Mouse (Mus musculus) embryonic facial prominence, embryonic 10.5 days (tissue): ENCODE measurements at regions not wholly inside any gene's neighbourhood (a gene's known extent, or its start where the extent isn't known, plus 50 kb on each side); places are given as distances from the start of the nearest gene placed in this dataset.
A peak's percentile ranks its signal among the peaks of the same experiment; 100 is the strongest.

Experiments used
- DNase-seq: peaks from one replicate; pipeline ENCODE4 v3.0.0-alpha.2; 2017; ENCODE audit warnings: low spot score
- H3K27ac ChIP-seq: fragments of 300-500 bp; sonication (generic); replicated peaks from 2 replicates; pipeline ENCODE4 v1.5.1; 2016; ENCODE audit warnings: mild to moderate bottlenecking
- H3K27me3 ChIP-seq: fragments of 300-500 bp; sonication (generic); replicated peaks from 2 replicates; pipeline ENCODE4 v1.6.1; 2016; ENCODE audit warnings: low read depth, mild to moderate bottlenecking; ENCODE audit not compliant: poor library complexity, severe bottlenecking
- H3K36me3 ChIP-seq: fragments of 300-500 bp; sonication (generic); replicated peaks from 2 replicates; pipeline ENCODE4 v1.6.1; 2016; ENCODE audit warnings: mild to moderate bottlenecking, moderate library complexity
- H3K4me1 ChIP-seq: fragments of 300-500 bp; sonication (generic); 2 replicates; pipeline ENCODE4 v1.6.1; 2016
- H3K4me3 ChIP-seq: fragments of 300-500 bp; sonication (generic); 2 replicates; pipeline ENCODE4 v1.5.1; 2016; ENCODE audit warnings: mild to moderate bottlenecking, moderate library complexity
- H3K9me3 ChIP-seq: fragments of 300-500 bp; sonication (generic); 2 replicates; pipeline ENCODE4 v1.6.1; 2016; ENCODE audit warnings: mild to moderate bottlenecking
- WGBS: fragments of 180-500 bp; shearing (Covaris S2); methylation state at CpG from one replicate; pipeline ENCODE4 v1.1.7; 2016; 5-methylcytosine and 5-hydroxymethylcytosine counted together

DNA sequence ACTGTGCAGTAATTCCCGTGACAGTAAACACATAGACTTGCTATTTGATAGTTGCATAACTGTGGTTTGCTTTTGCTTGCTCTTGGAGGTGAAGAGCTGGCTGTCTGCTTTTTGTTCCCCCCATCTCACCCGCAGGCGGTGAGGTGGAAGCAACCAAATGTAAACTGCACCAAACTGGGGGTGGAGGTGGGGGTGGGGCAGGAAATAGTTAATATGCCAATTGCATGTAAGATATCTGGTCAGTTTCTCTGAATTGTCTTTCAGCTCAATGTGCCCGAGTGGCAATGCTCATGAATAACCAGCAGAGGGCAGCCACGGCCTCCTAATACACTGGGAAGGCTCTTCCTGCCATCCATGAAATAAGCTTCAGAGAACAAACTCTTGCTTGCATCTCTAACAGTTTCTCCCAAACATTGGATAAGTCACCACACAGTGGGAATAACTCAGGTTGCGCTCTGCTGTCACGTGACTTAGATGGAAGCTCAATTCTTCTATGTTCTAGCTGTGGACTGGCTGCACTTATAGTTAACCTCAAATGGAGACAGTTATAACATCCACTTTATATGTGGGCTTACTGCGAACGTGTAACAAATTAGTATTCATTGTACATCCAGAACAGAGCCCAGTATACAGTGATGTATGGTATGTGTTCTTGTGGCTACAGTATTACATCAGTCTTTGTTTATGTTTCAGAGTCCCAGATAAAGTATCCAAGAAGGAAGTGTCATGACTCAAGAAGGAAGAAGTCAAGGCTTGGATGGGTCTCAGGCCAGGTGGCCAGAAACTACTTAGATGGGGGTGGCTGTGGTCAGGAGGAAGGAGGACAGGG lies 62.0 kb upstream of the Egflam start:
- Histone ChIP-seq H3K9me3 (no peaks in the 10 kb centered on the region), H3K27ac (no peak overlapping the region), H3K4me3 (no peak overlapping the region), H3K36me3 (no peaks in the 10 kb centered on the region), H3K27me3 (peaks cover 13% of the 10 kb centered on the region), H3K4me1 (peaks cover 3% of the 10 kb centered on the region; the same call in 1 of the 2 replicates)
- DNase-seq, result peak; percentile 75
- WGBS, result 34% methylated on average over 9 of the region's 9 CpGs

DNA sequence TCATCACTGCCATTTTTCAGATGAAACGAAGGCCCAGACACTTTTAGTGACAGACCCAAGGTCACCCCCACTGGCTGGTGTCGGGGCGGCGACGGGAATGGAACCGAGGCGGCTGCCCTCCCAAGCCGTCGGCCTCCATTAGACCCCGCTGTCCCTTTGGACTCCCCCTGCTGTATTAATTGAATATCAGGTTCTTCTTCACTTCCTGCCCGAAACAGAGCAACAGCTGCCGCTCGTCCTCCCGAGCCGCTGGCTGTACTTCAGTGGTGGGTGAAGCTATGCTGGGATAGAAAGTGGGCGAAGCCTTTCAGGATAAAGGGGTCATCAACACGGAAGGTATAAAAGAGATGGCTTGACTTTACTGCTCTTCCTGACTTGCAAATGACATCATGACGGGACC lies 64.4 kb upstream of the Egflam start:
- H3K36me3 ChIP-seq, result no peaks in the 10 kb centered on the region
- H3K4me3 ChIP-seq, result no peak overlapping the region
- WGBS, result 85% methylated on average over 18 of the region's 18 CpGs
- DNase-seq, result no peak
- H3K9me3 ChIP-seq, result no peaks in the 10 kb centered on the region
- no peak overlapping the region for H3K27ac ChIP-seq
- H3K27me3 ChIP-seq, result peaks cover 13% of the 10 kb centered on the region
- H3K4me1 ChIP-seq, result peaks cover 3% of the 10 kb centered on the region; the same call in 1 of the 2 replicates

DNA sequence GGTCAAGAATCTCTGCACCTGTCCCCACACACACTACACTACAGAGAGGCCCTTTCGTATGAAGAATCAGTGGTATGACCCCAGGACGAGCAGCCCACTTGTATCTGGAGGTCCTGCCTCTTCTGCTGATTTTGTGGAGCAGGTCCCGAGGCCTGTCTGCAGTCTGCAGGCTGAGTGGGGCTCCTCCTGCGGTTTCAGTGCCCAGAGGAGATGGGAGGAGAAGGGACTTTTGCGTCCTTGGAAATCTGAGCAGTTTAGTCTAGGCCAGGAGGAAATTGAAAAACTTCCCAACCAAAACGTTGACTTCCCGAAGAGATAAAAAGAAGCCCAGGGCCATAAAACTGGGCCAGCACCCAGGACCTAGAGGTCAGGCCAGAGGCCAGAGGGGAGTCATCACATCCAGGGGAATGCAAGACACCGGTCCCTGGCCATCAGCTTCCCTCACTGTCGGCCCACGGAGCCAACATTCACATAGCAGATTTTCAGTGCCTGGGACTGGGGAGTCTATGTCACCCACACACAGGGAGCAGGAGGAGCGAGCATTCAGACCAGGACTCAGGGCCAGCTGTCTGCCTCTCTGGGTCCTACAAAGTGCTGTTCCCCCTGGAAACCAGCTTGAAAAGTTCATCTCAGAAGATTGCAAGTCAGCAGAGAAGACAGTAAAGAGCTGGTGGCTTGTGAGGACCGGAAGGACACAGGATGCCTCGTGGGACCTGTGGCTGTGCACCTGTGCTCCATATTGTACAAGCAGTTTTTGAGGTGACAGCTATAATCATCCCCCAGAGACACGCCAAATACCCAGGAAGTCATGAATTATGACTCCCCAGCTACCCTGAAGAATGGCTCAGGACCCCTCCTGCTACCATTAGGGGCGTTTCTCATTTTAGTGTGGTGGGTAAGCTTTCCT lies 65.5 kb upstream of the Egflam start:
- H3K27me3 ChIP-seq, result peaks cover 13% of the 10 kb centered on the region
- no peaks in the 10 kb centered on the region for H3K9me3 ChIP-seq
- H3K36me3 ChIP-seq, result no peaks in the 10 kb centered on the region
- H3K4me1 ChIP-seq, result peaks cover 3% of the 10 kb centered on the region; the same call in 1 of the 2 replicates
- no peak for DNase-seq
- no peak overlapping the region for H3K27ac ChIP-seq
- no peak overlapping the region for H3K4me3 ChIP-seq
- 78% methylated on average over 15 of the region's 15 CpGs for WGBS

DNA sequence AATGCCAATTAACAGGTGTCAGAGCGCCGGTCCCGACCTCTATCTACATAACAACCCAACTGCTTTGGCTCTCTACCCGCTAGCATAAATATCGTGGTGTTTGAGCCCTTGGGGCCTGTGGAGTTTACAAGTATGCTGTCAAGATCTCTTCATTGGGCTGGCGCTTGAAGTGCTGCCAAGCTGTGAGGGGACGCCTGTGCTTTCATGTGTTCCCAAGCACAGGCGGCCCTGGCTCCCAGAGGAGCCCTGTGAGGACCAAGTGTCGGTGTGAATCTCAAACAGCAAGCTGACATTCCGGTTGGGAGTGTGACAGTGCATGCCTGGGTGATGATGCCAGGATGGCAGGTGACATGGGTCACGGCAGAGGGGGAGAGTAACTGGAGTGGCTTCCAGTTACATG lies 82.0 kb upstream of the Egflam start:
- Histone ChIP-seq H3K9me3 (no peaks in the 10 kb centered on the region), H3K27me3 (peaks cover 30% of the 10 kb centered on the region), H3K4me1 (peaks cover 3% of the 10 kb centered on the region; the same call in 1 of the 2 replicates), H3K4me3 (no peak overlapping the region), H3K36me3 (no peaks in the 10 kb centered on the region), H3K27ac (no peak overlapping the region)
- WGBS, result 15% methylated on average over 11 of the region's 11 CpGs
- DNase-seq, result no peak

DNA sequence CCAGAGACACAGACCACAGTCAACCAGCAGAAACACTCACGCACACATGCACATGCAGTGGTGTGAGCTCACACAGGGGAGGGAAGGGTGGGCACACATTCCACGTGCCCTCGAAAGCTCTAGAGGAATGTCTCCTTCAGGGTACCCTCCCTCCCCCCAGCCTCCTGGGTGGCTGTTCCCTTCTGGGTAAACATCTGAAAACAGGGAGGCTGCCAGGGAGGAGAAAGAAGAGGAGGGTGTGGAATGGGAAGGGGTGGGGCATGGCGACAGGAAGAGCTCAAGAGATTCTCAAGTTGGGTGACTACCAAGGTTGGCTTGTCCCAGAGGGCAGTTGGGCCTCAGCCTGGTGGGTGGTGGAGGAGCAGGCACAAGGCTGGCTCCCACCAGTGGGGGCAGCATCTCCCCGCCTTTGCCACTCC lies 82.6 kb upstream of the Egflam start:
- Histone ChIP-seq H3K27ac (no peak overlapping the region), H3K27me3 (peaks cover 30% of the 10 kb centered on the region), H3K4me1 (peaks cover 3% of the 10 kb centered on the region; the same call in 1 of the 2 replicates), H3K9me3 (no peaks in the 10 kb centered on the region), H3K36me3 (no peaks in the 10 kb centered on the region), H3K4me3 (no peak overlapping the region)
- DNase-seq, result no peak
- 41% methylated on average over 5 of the region's 5 CpGs for WGBS

DNA sequence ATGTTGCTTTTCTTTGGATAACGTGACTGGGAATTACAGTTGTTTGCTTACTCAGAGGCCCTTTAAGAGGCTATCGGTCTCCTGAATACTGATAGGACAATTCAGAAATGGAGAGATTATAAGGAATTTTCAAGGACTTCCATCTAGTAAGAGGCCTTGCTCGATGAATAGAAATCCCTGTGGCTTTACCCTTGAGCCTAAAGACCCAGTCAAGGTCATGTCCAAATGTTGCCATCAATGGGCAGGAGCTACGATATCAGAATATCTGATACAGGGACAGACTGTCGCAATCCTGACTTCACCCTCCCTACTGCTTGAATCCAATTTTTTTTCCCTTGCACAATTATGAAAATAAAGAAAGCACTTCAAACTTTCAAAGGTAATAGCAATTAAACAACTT lies 85.5 kb upstream of the Egflam start:
- no peak overlapping the region for H3K27ac ChIP-seq
- 78% methylated on average over 5 of the region's 5 CpGs for WGBS
- H3K27me3 ChIP-seq, result peaks cover 30% of the 10 kb centered on the region
- H3K4me3 ChIP-seq, result no peak overlapping the region
- no peaks in the 10 kb centered on the region for H3K9me3 ChIP-seq
- no peaks in the 10 kb centered on the region for H3K36me3 ChIP-seq
- H3K4me1 ChIP-seq, result peaks cover 3% of the 10 kb centered on the region; the same call in 1 of the 2 replicates
- DNase-seq, result no peak

DNA sequence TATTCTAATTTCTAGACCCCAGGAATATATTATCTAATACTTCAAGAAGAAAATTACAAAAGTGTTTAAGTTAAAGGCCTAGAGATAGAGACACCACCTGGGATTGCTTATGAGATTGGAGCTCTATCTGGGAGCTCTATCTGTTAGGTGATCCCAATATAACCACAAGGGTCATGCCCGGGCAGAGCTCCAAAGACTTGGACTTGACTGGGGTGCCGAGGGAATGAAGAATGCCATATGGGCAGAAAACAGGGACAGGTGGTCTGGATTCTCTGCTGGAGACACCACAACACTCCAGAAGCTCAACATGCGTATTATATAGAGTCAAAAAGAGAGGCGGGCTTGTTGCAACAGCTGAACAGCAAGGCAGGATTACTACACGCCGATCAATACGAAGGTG lies 92.9 kb upstream of the Egflam start:
- no peak overlapping the region for H3K27ac ChIP-seq
- no peaks in the 10 kb centered on the region for H3K4me1 ChIP-seq
- DNase-seq, result no peak
- no peaks in the 10 kb centered on the region for H3K36me3 ChIP-seq
- no peak overlapping the region for H3K4me3 ChIP-seq
- WGBS, result 92% methylated on average over 7 of the region's 7 CpGs
- no peaks in the 10 kb centered on the region for H3K9me3 ChIP-seq
- H3K27me3 ChIP-seq, result no peaks in the 10 kb centered on the region

DNA sequence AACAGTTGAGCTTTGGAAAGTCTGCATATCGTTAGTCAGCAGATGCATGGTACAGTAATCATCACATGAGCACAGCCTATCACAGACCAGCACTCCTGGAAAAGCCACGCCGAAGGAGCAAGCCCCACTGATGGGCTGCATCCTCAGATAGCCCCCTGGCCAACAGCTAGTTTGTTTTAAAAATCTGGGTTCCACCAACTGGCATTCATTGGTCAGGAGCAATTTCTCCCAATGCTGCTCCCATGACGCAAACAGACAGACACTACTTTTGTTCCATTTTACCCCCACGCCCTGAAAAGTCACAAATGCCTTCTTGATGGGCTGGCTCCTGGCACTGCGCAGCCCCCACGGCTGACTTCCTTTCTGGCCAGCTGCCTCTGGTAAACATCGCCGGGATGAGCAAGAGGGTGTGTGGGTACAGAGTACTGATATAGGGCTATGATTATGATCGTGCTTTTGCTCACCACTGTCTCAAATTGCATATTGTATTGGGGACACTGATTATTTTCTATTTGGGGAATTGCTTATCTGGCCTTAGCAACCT lies 95.0 kb upstream of the Egflam start:
- no peak for DNase-seq
- Histone ChIP-seq H3K9me3 (no peaks in the 10 kb centered on the region), H3K4me3 (no peak overlapping the region), H3K36me3 (no peaks in the 10 kb centered on the region), H3K27ac (no peak overlapping the region), H3K4me1 (no peaks in the 10 kb centered on the region), H3K27me3 (no peaks in the 10 kb centered on the region)
- WGBS, result 87% methylated on average over 10 of the region's 10 CpGs

DNA sequence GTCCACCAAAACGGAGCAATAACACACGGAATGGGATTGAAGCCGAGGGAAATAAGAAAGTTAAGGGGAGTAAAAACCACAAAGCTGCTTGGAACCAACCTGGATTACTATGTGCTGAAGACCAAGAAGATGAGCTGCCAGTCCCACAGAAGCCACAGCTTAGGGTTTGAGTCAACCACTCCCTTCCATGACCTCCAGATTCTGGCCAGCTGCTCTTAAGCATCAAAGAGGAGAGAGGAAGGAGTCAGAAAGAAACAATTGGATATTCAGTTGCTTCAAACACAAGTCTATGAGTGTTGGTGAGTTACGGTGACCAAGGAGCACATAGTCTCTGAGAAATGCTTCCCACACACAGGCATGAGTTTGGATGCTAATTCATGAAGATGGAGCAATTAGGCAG lies 99.7 kb upstream of the Egflam start:
- no peak overlapping the region for H3K27ac ChIP-seq
- no peaks in the 10 kb centered on the region for H3K36me3 ChIP-seq
- no peaks in the 10 kb centered on the region for H3K27me3 ChIP-seq
- H3K4me3 ChIP-seq, result no peak overlapping the region
- H3K4me1 ChIP-seq, result no peaks in the 10 kb centered on the region
- WGBS, result 94% methylated on average over 4 of the region's 4 CpGs
- DNase-seq, result no peak
- no peaks in the 10 kb centered on the region for H3K9me3 ChIP-seq

DNA sequence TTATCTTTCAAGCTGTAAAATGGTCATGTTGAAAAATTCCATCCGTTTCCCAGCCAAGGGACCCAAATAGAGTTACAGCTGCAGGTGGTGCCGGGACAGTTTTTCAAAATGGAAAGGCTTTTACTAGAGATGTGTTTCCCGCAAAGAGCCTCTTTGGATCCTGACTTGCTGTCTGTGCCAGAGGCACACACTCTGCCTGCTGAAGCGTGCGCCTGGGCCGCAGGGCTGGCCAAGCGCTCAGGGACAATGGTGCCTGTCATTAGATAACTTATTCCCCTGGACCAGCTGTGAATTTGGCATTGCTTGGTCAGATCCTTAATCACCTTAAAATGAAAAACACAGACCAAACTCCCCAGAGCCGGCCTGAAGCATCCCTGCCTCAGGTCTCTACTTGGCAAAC lies 110.3 kb upstream of the Egflam start:
- no peaks in the 10 kb centered on the region for H3K4me1 ChIP-seq

DNA sequence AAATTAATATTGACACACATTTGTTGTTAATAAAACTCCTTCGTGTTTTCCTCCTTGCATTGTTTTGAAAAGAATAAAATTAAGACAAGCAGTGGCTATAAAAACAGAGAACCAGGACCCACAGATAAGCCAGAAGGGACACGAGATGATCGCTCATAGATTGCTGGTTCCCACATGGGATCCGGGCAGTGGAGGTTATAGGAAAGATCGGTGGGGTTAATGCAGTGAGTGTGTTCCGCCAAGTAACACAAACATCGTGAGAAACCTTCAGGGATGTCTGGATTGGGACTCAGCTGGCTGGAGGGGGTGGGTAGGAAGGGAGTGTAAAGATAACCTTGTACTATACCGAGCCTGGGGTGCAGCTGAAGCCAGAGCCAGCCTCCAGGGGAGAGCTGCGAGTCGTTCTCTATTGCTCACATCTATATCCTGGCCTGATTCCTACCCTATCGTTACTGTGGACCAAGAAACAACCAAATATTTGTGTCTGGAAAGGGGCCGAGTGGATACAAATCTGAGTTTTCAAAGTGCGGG lies 116.6 kb upstream of the Egflam start:
- H3K27me3 ChIP-seq, result no peaks in the 10 kb centered on the region
- H3K36me3 ChIP-seq, result no peaks in the 10 kb centered on the region
- 68% methylated on average over 13 of the region's 13 CpGs for WGBS
- H3K27ac ChIP-seq, result no peak overlapping the region
- no peaks in the 10 kb centered on the region for H3K4me1 ChIP-seq
- no peaks in the 10 kb centered on the region for H3K9me3 ChIP-seq
- H3K4me3 ChIP-seq, result no peak overlapping the region
- DNase-seq, result no peak

More for the DNA sequence above, 110.3 kb upstream of the Egflam start:
- WGBS, result 62% methylated on average over 8 of the region's 8 CpGs
- Histone ChIP-seq H3K27ac (no peak overlapping the region), H3K4me3 (no peak overlapping the region), H3K36me3 (no peaks in the 10 kb centered on the region), H3K9me3 (no peaks in the 10 kb centered on the region), H3K27me3 (no peaks in the 10 kb centered on the region)
- no peak for DNase-seq

DNA sequence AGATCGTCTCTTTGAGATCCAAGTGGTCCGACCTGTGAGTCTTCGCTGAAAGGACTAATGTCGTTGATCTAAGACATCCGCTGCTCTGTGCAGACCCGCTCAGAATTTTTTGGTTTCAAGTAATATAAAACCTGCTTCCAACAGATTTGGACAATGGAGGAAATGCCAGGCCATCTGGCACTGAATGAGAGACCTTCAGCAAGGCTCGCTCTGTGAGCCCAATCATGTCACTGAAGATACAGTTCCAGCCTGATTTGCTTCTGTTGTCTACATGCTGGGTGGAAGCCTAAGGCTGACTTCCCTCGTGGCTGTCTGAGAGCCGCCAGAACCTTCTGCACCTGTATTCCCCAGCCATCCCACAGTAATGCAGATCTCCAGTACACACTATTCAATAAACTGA lies 123.4 kb upstream of the Egflam start:
- Histone ChIP-seq H3K4me1 (no peaks in the 10 kb centered on the region), H3K27me3 (no peaks in the 10 kb centered on the region), H3K4me3 (no peak overlapping the region), H3K9me3 (no peaks in the 10 kb centered on the region), H3K36me3 (no peaks in the 10 kb centered on the region), H3K27ac (no peak overlapping the region)
- WGBS, result 79% methylated on average over 9 of the region's 9 CpGs
- no peak for DNase-seq
